Mouse (Mus musculus) bone marrow macrophage, adult 2 months (primary cell): ENCODE measurements around the gene Svep1.

ENCODE experiments used
- CTCF ChIP-seq: IDR thresholded peaks from 2 replicates; pipeline ENCODE4 v1.5.1; 2012; ENCODE audit warnings: low read depth, mild to moderate bottlenecking, low read length, moderate library complexity
- POLR2A ChIP-seq: IDR thresholded peaks from 2 replicates; pipeline ENCODE4 v1.6.1; 2012; ENCODE audit warnings: mild to moderate bottlenecking, low read depth, low read length, borderline replicate concordance

GRCm38 (mm10) chr4:58170430-58170829 lies 36.2 kb downstream of the Svep1 start:
- no peak for TF ChIP-seq CTCF
- TF ChIP-seq POLR2A = no peak
